Mouse (Mus musculus): ENCODE data around the gene Gm29735.
A peak's percentile ranks its signal among the peaks of the same experiment; 100 is the strongest.
"Not testable (repeated sequence)": the region's sequence is repeated elsewhere in the genome, so short reads cannot be mapped to it uniquely, and the experiment has no call there.

Gm29735 gene

DNA sequence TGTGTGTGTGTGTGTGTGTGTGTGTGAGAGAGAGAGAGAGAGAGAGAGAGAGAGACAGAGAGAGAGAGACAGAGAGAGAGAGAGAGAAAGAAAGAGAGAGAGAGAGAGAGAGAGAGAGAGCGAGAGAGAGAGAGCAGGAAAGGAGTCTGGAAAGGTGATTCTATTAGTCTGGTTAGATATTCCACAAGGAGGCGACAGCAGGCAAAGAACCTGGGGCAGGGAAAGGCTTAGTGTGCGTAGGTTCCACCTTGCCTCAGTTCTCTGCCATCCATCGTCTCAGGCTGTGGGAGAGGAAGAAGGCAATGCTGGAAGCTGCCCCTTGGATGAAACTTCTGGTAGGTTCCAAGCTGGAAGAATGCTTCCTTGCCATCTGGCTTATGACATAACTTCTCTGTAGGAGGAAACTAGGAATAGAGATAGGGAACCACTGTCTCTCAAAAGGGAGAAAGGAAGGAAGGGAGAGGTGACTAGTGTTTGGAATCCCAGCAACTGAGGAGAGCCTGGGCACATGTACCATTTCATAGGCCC lies 11.4 kb downstream of the Gm29735 start:
- no peak for DNase-seq (ENCODE audit: low read depth, low spot score)
- Histone ChIP-seq H3K36me3 (ENCODE audit: control insufficient read depth, insufficient read depth, low read length, poor library complexity, severe bottlenecking) (no peaks in the 10 kb centered on the region), H3K27me3 (ENCODE audit: control insufficient read depth, insufficient read depth, low read length, poor library complexity, severe bottlenecking) (no peaks in the 10 kb centered on the region)

- no peaks in the 10 kb centered on the region for H3K27me3 ChIP-seq (ENCODE audit: control insufficient read depth, insufficient read depth, low read length, poor library complexity, severe bottlenecking)
- no peak for DNase-seq (ENCODE audit: low read depth, low spot score)
- no peaks in the 10 kb centered on the region for H3K36me3 ChIP-seq (ENCODE audit: control insufficient read depth, insufficient read depth, low read length, poor library complexity, severe bottlenecking)
Observed at GRCm38 (mm10) chr7:142144507-142144906, 12.4 kb downstream of the Gm29735 start, which contains the start of gene Gm45337. TSS of gene Gm45337 (minus strand) at chr7:142144607.

GRCm38 (mm10) chr7:142143506-142144010 lies 13.4 kb downstream of the Gm29735 start:
- H3K36me3 ChIP-seq (ENCODE audit: control insufficient read depth, insufficient read depth, low read length, poor library complexity, severe bottlenecking); DNase-seq (ENCODE audit: low read depth, low spot score); H3K27me3 ChIP-seq (ENCODE audit: control insufficient read depth, insufficient read depth, low read length, poor library complexity, severe bottlenecking): not testable (repeated sequence)

GRCm38 (mm10) chr7:142140696-142141095 lies 16.2 kb downstream of the Gm29735 start:
- H3K36me3 ChIP-seq (ENCODE audit: control insufficient read depth, insufficient read depth, low read length, poor library complexity, severe bottlenecking), result no peaks in the 10 kb centered on the region
- DNase-seq (ENCODE audit: low read depth, low spot score), result no peak
- H3K27me3 ChIP-seq (ENCODE audit: control insufficient read depth, insufficient read depth, low read length, poor library complexity, severe bottlenecking), result no peaks in the 10 kb centered on the region

GRCm38 (mm10) chr7:142135934-142136333 lies 21.0 kb downstream of the Gm29735 start, which contains the start of gene Gm39115:
TSS of gene Gm39115 (minus strand) at chr7:142136034.
- not testable (repeated sequence) for DNase-seq (ENCODE audit: low read depth, low spot score); H3K27me3 ChIP-seq (ENCODE audit: control insufficient read depth, insufficient read depth, low read length, poor library complexity, severe bottlenecking); H3K36me3 ChIP-seq (ENCODE audit: control insufficient read depth, insufficient read depth, low read length, poor library complexity, severe bottlenecking)

DNA sequence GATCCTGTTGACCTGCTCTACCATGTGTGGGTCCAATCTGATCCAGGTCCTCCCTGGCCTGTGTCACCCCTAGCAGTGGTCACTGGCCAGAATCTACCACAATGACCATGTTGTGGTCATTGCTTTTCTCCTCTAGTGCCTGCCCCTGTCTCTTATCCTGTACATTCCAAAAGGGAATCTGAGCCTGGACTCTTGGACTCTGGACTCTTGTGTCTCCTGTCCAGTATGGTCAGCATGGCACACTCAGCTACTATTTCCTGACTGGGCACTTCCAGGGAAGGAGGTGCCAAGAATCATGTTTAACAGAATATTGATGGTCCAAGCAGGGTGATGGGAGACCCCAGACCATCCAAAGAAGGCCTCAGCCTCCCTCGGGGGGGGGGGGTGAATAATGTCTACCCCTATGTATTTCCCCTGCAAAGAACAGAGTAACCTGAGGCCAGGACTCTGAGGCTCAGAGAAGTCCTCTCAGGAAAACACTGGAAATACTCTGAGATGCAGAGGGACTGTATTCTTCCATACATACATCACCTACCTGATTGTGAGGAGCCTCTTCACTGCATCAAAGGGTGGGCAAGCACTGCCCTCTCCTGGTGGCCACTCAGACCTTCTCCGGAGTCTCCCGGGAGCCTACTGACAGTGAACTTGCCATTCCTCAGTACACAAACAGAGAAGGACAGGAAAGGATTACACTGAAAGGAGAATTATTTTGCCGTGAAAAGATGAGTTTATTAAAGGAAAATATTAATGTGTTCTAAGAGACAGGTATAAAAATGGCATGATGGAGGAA lies 22.5 kb downstream of the Gm29735 start:
- DNase-seq (ENCODE audit: low read depth, low spot score), result no peak
- H3K27me3 ChIP-seq (ENCODE audit: control insufficient read depth, insufficient read depth, low read length, poor library complexity, severe bottlenecking), result no peaks in the 10 kb centered on the region
- H3K36me3 ChIP-seq (ENCODE audit: control insufficient read depth, insufficient read depth, low read length, poor library complexity, severe bottlenecking), result no peaks in the 10 kb centered on the region

- Histone ChIP-seq H3K27me3 (ENCODE audit: control insufficient read depth, insufficient read depth, low read length, poor library complexity, severe bottlenecking) (no peaks in the 10 kb centered on the region), H3K36me3 (ENCODE audit: control insufficient read depth, insufficient read depth, low read length, poor library complexity, severe bottlenecking) (no peaks in the 10 kb centered on the region)
- no peak for DNase-seq (ENCODE audit: low read depth, low spot score)
Observed at GRCm38 (mm10) chr7:142128843-142129242, 28.1 kb downstream of the Gm29735 start.

DNA sequence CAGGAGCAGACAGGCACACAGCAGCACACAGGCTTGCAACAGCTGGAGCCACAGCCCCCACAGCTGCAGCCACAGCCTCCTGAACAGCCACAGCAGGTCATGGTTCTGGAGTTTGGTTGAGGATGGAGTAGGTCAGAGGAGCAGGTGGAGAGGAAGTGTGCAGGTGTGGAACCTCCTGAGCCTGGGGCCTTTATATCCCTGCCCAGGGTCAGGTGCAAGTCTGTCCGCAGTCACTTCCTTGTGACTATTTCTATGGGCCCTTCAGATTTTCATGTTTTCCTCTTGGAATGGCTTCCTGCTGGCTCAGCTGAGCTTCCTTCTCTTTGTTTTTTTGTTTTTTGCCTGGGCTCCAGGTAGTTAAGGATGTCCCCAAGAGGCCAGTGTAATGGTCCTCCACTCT lies 36.3 kb downstream of the Gm29735 start, which contains the start of gene Gm45618:
Gene Gm45618 (minus strand): TSS at position 101 of the 400 bp plus-strand sequence.
- not testable (repeated sequence) for H3K27me3 ChIP-seq (ENCODE audit: control insufficient read depth, insufficient read depth, low read length, poor library complexity, severe bottlenecking)

DNA sequence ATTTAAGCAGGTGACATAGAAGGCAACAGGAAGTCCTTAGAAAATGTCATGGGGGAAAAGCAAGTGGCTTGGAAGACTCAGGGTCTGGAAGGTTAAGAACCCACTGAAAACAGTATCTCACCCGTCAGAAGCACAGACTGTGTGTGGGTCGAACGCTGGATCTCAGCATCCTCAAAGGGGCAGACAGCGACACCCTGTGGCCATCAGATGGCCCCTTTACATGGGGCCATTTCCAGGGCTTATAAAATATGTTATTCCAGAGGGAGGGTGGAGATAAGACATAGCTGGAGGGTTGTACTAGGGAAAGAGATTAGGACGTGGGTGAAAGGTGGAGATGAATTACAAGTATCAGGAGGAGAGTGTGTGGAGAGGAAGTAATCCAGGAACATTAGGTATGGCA lies 37.3 kb downstream of the Gm29735 start:
- H3K36me3 ChIP-seq (ENCODE audit: control insufficient read depth, insufficient read depth, low read length, poor library complexity, severe bottlenecking), result no peaks in the 10 kb centered on the region
- peak; percentile 4 for DNase-seq (ENCODE audit: low read depth, low spot score)
- H3K27me3 ChIP-seq (ENCODE audit: control insufficient read depth, insufficient read depth, low read length, poor library complexity, severe bottlenecking), result no peaks in the 10 kb centered on the region

More for the DNA sequence above, 36.3 kb downstream of the Gm29735 start, which contains the start of gene Gm45618:
- H3K36me3 ChIP-seq (ENCODE audit: control insufficient read depth, insufficient read depth, low read length, poor library complexity, severe bottlenecking); DNase-seq (ENCODE audit: low read depth, low spot score): not testable (repeated sequence)
